Mouse (Mus musculus) hematopoietic stem cell, adult 5-6 weeks (primary cell): Measurements from ENCODE around the gene Vmac. TPM values are rescaled to one million over a fixed set of nuclear protein-coding genes. Genes with fewer than 3 reads are reported as not detected.
A peak's percentile ranks its signal among the peaks of the same experiment; 100 is the strongest.

Source experiments
- ATAC-seq, 2 experiments: fragments of 125-278 bp in 1 of 2; replicated peaks in 1 of 2; 2 replicates each; pipeline ENCODE4 v1.8.0; 2016 to 2017; ENCODE audit warnings: inconsistent platforms in 2 of 2, mild to moderate bottlenecking in 2 of 2, moderate number of reproducible peaks in 2 of 2, low read depth in 1 of 2, moderate TSS enrichment in 1 of 2; ENCODE audit not compliant: low FRiP score in 2 of 2, poor library complexity in 2 of 2, severe bottlenecking in 2 of 2, insufficient read depth in 1 of 2, low TSS enrichment in 1 of 2
- total RNA-seq: library from RNA; stranded (forward); fragments of 172-1452, 232-1000 nt; gene quantifications from 2 replicates; pipeline ENCODE4 v1.2.3, GENCODE M21; 2017

Gene Vmac
- total RNA-seq, 1 experiment from 2014 or later: 12.5 TPM

- no peak for ATAC-seq
Observed at GRCm38 (mm10) chr17:56751404-56752072, 33.7 kb upstream of the Vmac start.

- ATAC-seq: no peak
Observed at GRCm38 (mm10) chr17:56744173-56744572, 26.4 kb upstream of the Vmac start.

- ATAC-seq: no peak
Observed at GRCm38 (mm10) chr17:56740788-56741160, 23.0 kb upstream of the Vmac start.

- no peak for ATAC-seq
Observed at GRCm38 (mm10) chr17:56740118-56740787, 22.4 kb upstream of the Vmac start.

- no peak for ATAC-seq
Observed at GRCm38 (mm10) chr17:56738221-56738620, 20.4 kb upstream of the Vmac start.

- ATAC-seq: no peak
Observed at GRCm38 (mm10) chr17:56736534-56736933, 18.7 kb upstream of the Vmac start.

GRCm38 (mm10) chr17:56729656-56730055 is 11.8 kb upstream of the Vmac start:
- no peak for ATAC-seq

- no peak for ATAC-seq
Observed at GRCm38 (mm10) chr17:56729151-56729550, 11.3 kb upstream of the Vmac start.

GRCm38 (mm10) chr17:56728117-56728516 is 10.3 kb upstream of the Vmac start:
- no peak for ATAC-seq

GRCm38 (mm10) chr17:56727659-56728058 is 9.8 kb upstream of the Vmac start:
- no peak for ATAC-seq

- ATAC-seq: no peak
Observed at GRCm38 (mm10) chr17:56727029-56727649, 9.3 kb upstream of the Vmac start.

GRCm38 (mm10) chr17:56723419-56724161 is 5.8 kb upstream of the Vmac start:
- ATAC-seq: no peak

GRCm38 (mm10) chr17:56722441-56722840 is 4.6 kb upstream of the Vmac start:
- ATAC-seq: no peak

- peak; percentile 89 to 91 for ATAC-seq
Observed at GRCm38 (mm10) chr17:56716655-56717362, 1.0 kb downstream of the Vmac start.

- no peak for ATAC-seq
Observed at GRCm38 (mm10) chr17:56715914-56716654, 1.7 kb downstream of the Vmac start.

- no peak for ATAC-seq
Observed at GRCm38 (mm10) chr17:56715360-56715759, 2.5 kb downstream of the Vmac start.

- ATAC-seq: no peak
Observed at GRCm38 (mm10) chr17:56709708-56710107, 8.1 kb downstream of the Vmac start.
